Mouse (Mus musculus) forebrain, embryonic 12.5 days (tissue): ENCODE measurements at regions not wholly inside any gene's neighbourhood (a gene's known extent, or its start where the extent isn't known, plus 50 kb on each side); places are given as distances from the start of the nearest gene placed in this dataset.
A peak's percentile ranks its signal among the peaks of the same experiment; 100 is the strongest.
"Not testable (repeated sequence)": the region's sequence is repeated elsewhere in the genome, so short reads cannot be mapped to it uniquely, and the experiment has no call there.

Experiments
- ATAC-seq: fragments of 200-750 bp; cut with Nextera tagmentation; 2 replicates; pipeline ENCODE4 v1.8.0; 2017; ENCODE audit warnings: moderate TSS enrichment; ENCODE audit not compliant: low FRiP score
- H3K27ac ChIP-seq: fragments of 300-500 bp; sonication (generic); 2 replicates; pipeline ENCODE4 v1.5.1; 2016; ENCODE audit warnings: mild to moderate bottlenecking
- H3K27me3 ChIP-seq: fragments of 300-500 bp; sonication (generic); 2 replicates; pipeline ENCODE4 v1.6.1; 2016; ENCODE audit warnings: mild to moderate bottlenecking
- H3K36me3 ChIP-seq: fragments of 300-500 bp; sonication (generic); replicated peaks from 2 replicates; pipeline ENCODE4 v1.6.1; 2016; ENCODE audit warnings: mild to moderate bottlenecking
- H3K4me1 ChIP-seq: fragments of 300-500 bp; sonication (generic); 2 replicates; pipeline ENCODE4 v1.6.1; 2016
- H3K4me2 ChIP-seq: fragments of 300-500 bp; sonication (generic); 2 replicates; pipeline ENCODE4 v1.6.1; 2016; ENCODE audit warnings: mild to moderate bottlenecking, moderate library complexity
- H3K4me3 ChIP-seq: fragments of 300-500 bp; sonication (generic); replicated peaks from 2 replicates; pipeline ENCODE4 v1.5.1; 2016; ENCODE audit warnings: mild to moderate bottlenecking
- H3K9ac ChIP-seq: fragments of 300-500 bp; sonication (generic); 2 replicates; pipeline ENCODE4 v1.6.1; 2016; ENCODE audit warnings: mild to moderate bottlenecking
- H3K9me3 ChIP-seq: fragments of 300-500 bp; sonication (generic); 2 replicates; pipeline ENCODE4 v1.6.1; 2016
- WGBS: fragments of 180-500 bp; shearing (Covaris S2); methylation state at CpG from one replicate; pipeline ENCODE4 v1.1.7; 2016; 5-methylcytosine and 5-hydroxymethylcytosine counted together

- H3K4me1 ChIP-seq = peaks cover 3% of the 10 kb centered on the region
- ATAC-seq = peak; percentile 41; the same call in 1 of the 2 replicates
- H3K27ac ChIP-seq = no peak overlapping the region
- no peak overlapping the region for H3K4me3 ChIP-seq
- no peak overlapping the region for H3K4me2 ChIP-seq
- 17% methylated on average over 1 of the region's 1 CpGs for WGBS
- no peaks in the 10 kb centered on the region for H3K9me3 ChIP-seq
- H3K27me3 ChIP-seq = no peaks in the 10 kb centered on the region
- H3K36me3 ChIP-seq = no peaks in the 10 kb centered on the region
- no peak overlapping the region for H3K9ac ChIP-seq
Observed at GRCm38 (mm10) chr11:40309646-40310045, 385.4 kb downstream of the Mat2b start.

- H3K27me3 ChIP-seq = no peaks in the 10 kb centered on the region
- no peaks in the 10 kb centered on the region for H3K4me1 ChIP-seq
- no peak overlapping the region for H3K4me2 ChIP-seq
- H3K27ac ChIP-seq = no peak overlapping the region
- H3K36me3 ChIP-seq = no peaks in the 10 kb centered on the region
- no peak overlapping the region for H3K9ac ChIP-seq
- no peak for ATAC-seq
- no peaks in the 10 kb centered on the region for H3K9me3 ChIP-seq
- H3K4me3 ChIP-seq = no peak overlapping the region
- WGBS = 88% methylated on average over 2 of the region's 2 CpGs
Observed at GRCm38 (mm10) chr11:40302568-40302967, 392.4 kb downstream of the Mat2b start.

GRCm38 (mm10) chr11:40299987-40300386, 395.0 kb downstream of the Mat2b start:
- H3K4me2 ChIP-seq, H3K27me3 ChIP-seq, H3K36me3 ChIP-seq, H3K4me1 ChIP-seq, H3K9me3 ChIP-seq, H3K4me3 ChIP-seq, ATAC-seq, H3K9ac ChIP-seq, H3K27ac ChIP-seq: not testable (repeated sequence)
- 90% methylated on average over 10 of the region's 10 CpGs for WGBS

GRCm38 (mm10) chr11:40286936-40287335, 408.1 kb downstream of the Mat2b start:
- ATAC-seq = 0 out of 2 replicates have a peak, but pooled peaks have one; percentile 27
- WGBS = 26% methylated on average over 1 of the region's 1 CpGs
- H3K36me3 ChIP-seq = no peaks in the 10 kb centered on the region
- no peak overlapping the region for H3K4me3 ChIP-seq
- no peak overlapping the region for H3K4me2 ChIP-seq
- no peaks in the 10 kb centered on the region for H3K9me3 ChIP-seq
- H3K9ac ChIP-seq = no peak overlapping the region
- peaks cover 2% of the 10 kb centered on the region; the same call in 1 of the 2 replicates for H3K4me1 ChIP-seq
- no peak overlapping the region for H3K27ac ChIP-seq
- H3K27me3 ChIP-seq = no peaks in the 10 kb centered on the region

- Histone ChIP-seq H3K4me3 (no peak overlapping the region), H3K4me1 (peaks cover 2% of the 10 kb centered on the region; the same call in 1 of the 2 replicates), H3K27ac (no peak overlapping the region), H3K9ac (no peak overlapping the region), H3K4me2 (no peak overlapping the region), H3K27me3 (no peaks in the 10 kb centered on the region), H3K9me3 (no peaks in the 10 kb centered on the region), H3K36me3 (no peaks in the 10 kb centered on the region)
- ATAC-seq = no peak
- WGBS = 31% methylated on average over 4 of the region's 4 CpGs
Observed at GRCm38 (mm10) chr11:40286391-40286790, 408.6 kb downstream of the Mat2b start.

- ATAC-seq = peak; percentile 84; the same call in 1 of the 2 replicates
- no peak overlapping the region for H3K9ac ChIP-seq
- H3K27ac ChIP-seq = no peak overlapping the region
- 34% methylated on average over 1 of the region's 1 CpGs for WGBS
- H3K4me2 ChIP-seq = no peak overlapping the region
- no peaks in the 10 kb centered on the region for H3K27me3 ChIP-seq
- H3K9me3 ChIP-seq = no peaks in the 10 kb centered on the region
- H3K4me3 ChIP-seq = no peak overlapping the region
- peaks cover 3% of the 10 kb centered on the region; the same call in 1 of the 2 replicates for H3K4me1 ChIP-seq
- H3K36me3 ChIP-seq = no peaks in the 10 kb centered on the region
Observed at GRCm38 (mm10) chr11:40276737-40277136, 418.3 kb downstream of the Mat2b start.

GRCm38 (mm10) chr11:40253123-40253522, 441.9 kb downstream of the Mat2b start:
- H3K36me3 ChIP-seq = no peaks in the 10 kb centered on the region
- ATAC-seq = no peak
- no peak overlapping the region for H3K4me3 ChIP-seq
- no peak overlapping the region for H3K4me2 ChIP-seq
- H3K27ac ChIP-seq = no peak overlapping the region
- H3K4me1 ChIP-seq = no peaks in the 10 kb centered on the region
- no peak overlapping the region for H3K9ac ChIP-seq
- no peaks in the 10 kb centered on the region for H3K27me3 ChIP-seq
- WGBS = 87% methylated on average over 12 of the region's 12 CpGs
- no peaks in the 10 kb centered on the region for H3K9me3 ChIP-seq

GRCm38 (mm10) chr11:40252399-40252798, 442.6 kb downstream of the Mat2b start:
- H3K4me2 ChIP-seq = no peak overlapping the region
- no peak overlapping the region for H3K27ac ChIP-seq
- no peaks in the 10 kb centered on the region for H3K36me3 ChIP-seq
- H3K27me3 ChIP-seq = no peaks in the 10 kb centered on the region
- no peak overlapping the region for H3K9ac ChIP-seq
- 96% methylated on average over 3 of the region's 3 CpGs for WGBS
- H3K9me3 ChIP-seq = no peaks in the 10 kb centered on the region
- H3K4me1 ChIP-seq = no peaks in the 10 kb centered on the region
- ATAC-seq = no peak
- H3K4me3 ChIP-seq = no peak overlapping the region

GRCm38 (mm10) chr11:40251131-40251530, 443.9 kb downstream of the Mat2b start:
- no peak overlapping the region for H3K27ac ChIP-seq
- H3K9me3 ChIP-seq = no peaks in the 10 kb centered on the region
- no peaks in the 10 kb centered on the region for H3K36me3 ChIP-seq
- H3K4me1 ChIP-seq = no peaks in the 10 kb centered on the region
- WGBS = 76% methylated on average over 2 of the region's 2 CpGs
- H3K27me3 ChIP-seq = no peaks in the 10 kb centered on the region
- ATAC-seq = no peak
- H3K4me2 ChIP-seq = no peak overlapping the region
- H3K9ac ChIP-seq = no peak overlapping the region
- H3K4me3 ChIP-seq = no peak overlapping the region

- Histone ChIP-seq H3K9me3 (no peaks in the 10 kb centered on the region), H3K9ac (no peak overlapping the region), H3K36me3 (no peaks in the 10 kb centered on the region), H3K27ac (no peak overlapping the region), H3K27me3 (no peaks in the 10 kb centered on the region), H3K4me1 (no peaks in the 10 kb centered on the region), H3K4me3 (no peak overlapping the region), H3K4me2 (no peak overlapping the region)
- 60% methylated on average over 8 of the region's 8 CpGs for WGBS
- 0 out of 2 replicates have a peak, but pooled peaks have one; percentile 17 for ATAC-seq
Observed at GRCm38 (mm10) chr11:40216391-40216790, 478.6 kb downstream of the Mat2b start.
